Mouse (Mus musculus): ENCODE data around the gene Ick. TPM values are rescaled to one million over a fixed set of nuclear protein-coding genes. Genes with fewer than 3 reads are reported as not detected.
"Not testable (repeated sequence)": the region's sequence is repeated elsewhere in the genome, so short reads cannot be mapped to it uniquely, and the experiment has no call there.

The Ick gene
- polyA plus RNA-seq, 1 experiment from 2014 or later = 29.3 TPM

- not testable (repeated sequence) for H3K27me3 ChIP-seq (ENCODE audit: control insufficient read depth, insufficient read depth, low read length); H3K4me3 ChIP-seq (ENCODE audit: low read length); H3K27ac ChIP-seq (ENCODE audit: low read depth, low read length); H3K4me1 ChIP-seq (ENCODE audit: control insufficient read depth, insufficient read depth, low read length); H3K9ac ChIP-seq (ENCODE audit: low read depth, low read length); H3K4me2 ChIP-seq (replicated peaks; ENCODE audit: low read depth, low read length); H3K36me3 ChIP-seq (ENCODE audit: control insufficient read depth, insufficient read depth, low read length); H3K9me3 ChIP-seq (ENCODE audit: control insufficient read depth, low read length); ATAC-seq (ENCODE audit: low FRiP score, low TSS enrichment)
- 98% methylated on average over 4 of the region's 7 CpGs for WGBS
These were observed 73.5 kb downstream of the Ick start, which contains the start of gene Gsta4 for GRCm38 (mm10) chr9:78182474-78182873. TSS of gene Gsta4 (plus strand) at chr9:78182774.

GRCm38 (mm10) chr9:78185686-78186085 is 76.7 kb downstream of the Ick start:
- H3K4me2 ChIP-seq (replicated peaks; ENCODE audit: low read depth, low read length) = no peak overlapping the region
- no peak for ATAC-seq (ENCODE audit: low FRiP score, low TSS enrichment)
- H3K27ac ChIP-seq (ENCODE audit: low read depth, low read length) = no peak overlapping the region
- 82% methylated on average over 9 of the region's 9 CpGs for WGBS
- no peaks in the 10 kb centered on the region for H3K27me3 ChIP-seq (ENCODE audit: control insufficient read depth, insufficient read depth, low read length)
- H3K36me3 ChIP-seq (ENCODE audit: control insufficient read depth, insufficient read depth, low read length) = no peaks in the 10 kb centered on the region
- no peaks in the 10 kb centered on the region for H3K4me1 ChIP-seq (ENCODE audit: control insufficient read depth, insufficient read depth, low read length)
- no peaks in the 10 kb centered on the region for H3K9me3 ChIP-seq (ENCODE audit: control insufficient read depth, low read length)
- H3K9ac ChIP-seq (ENCODE audit: low read depth, low read length) = no peak overlapping the region
- no peak overlapping the region for H3K4me3 ChIP-seq (ENCODE audit: low read length)

- Histone ChIP-seq H3K27me3 (ENCODE audit: control insufficient read depth, insufficient read depth, low read length) (no peaks in the 10 kb centered on the region), H3K4me1 (ENCODE audit: control insufficient read depth, insufficient read depth, low read length) (0 out of 2 replicates have a peak, but pooled peaks cover 2% of the 10 kb centered on the region), H3K4me3 (ENCODE audit: low read length) (no peak overlapping the region), H3K36me3 (ENCODE audit: control insufficient read depth, insufficient read depth, low read length) (no peaks in the 10 kb centered on the region), H3K9me3 (ENCODE audit: control insufficient read depth, low read length) (no peaks in the 10 kb centered on the region), H3K9ac (ENCODE audit: low read depth, low read length) (no peak overlapping the region), H3K27ac (ENCODE audit: low read depth, low read length) (no peak overlapping the region), H3K4me2 (replicated peaks; ENCODE audit: low read depth, low read length) (no peak overlapping the region)
- ATAC-seq (ENCODE audit: low FRiP score, low TSS enrichment) = no peak
- WGBS = 77% methylated on average over 8 of the region's 8 CpGs
These were observed 79.9 kb downstream of the Ick start for GRCm38 (mm10) chr9:78188910-78189309.

- no peaks in the 10 kb centered on the region for H3K9me3 ChIP-seq (ENCODE audit: control insufficient read depth, low read length)
- no peaks in the 10 kb centered on the region for H3K36me3 ChIP-seq (ENCODE audit: control insufficient read depth, insufficient read depth, low read length)
- H3K27ac ChIP-seq (ENCODE audit: low read depth, low read length) = no peak overlapping the region
- no peak for ATAC-seq (ENCODE audit: low FRiP score, low TSS enrichment)
- 0 out of 2 replicates have a peak, but pooled peaks cover 2% of the 10 kb centered on the region for H3K4me1 ChIP-seq (ENCODE audit: control insufficient read depth, insufficient read depth, low read length)
- 3% methylated on average over 19 of the region's 19 CpGs for WGBS
- peak overlapping the region; percentile 44 for H3K4me3 ChIP-seq (ENCODE audit: low read length)
- peak overlapping the region; percentile 31; the same call in 1 of the 2 replicates for H3K9ac ChIP-seq (ENCODE audit: low read depth, low read length)
- peak overlapping the region; percentile 45 for H3K4me2 ChIP-seq (replicated peaks; ENCODE audit: low read depth, low read length)
- H3K27me3 ChIP-seq (ENCODE audit: control insufficient read depth, insufficient read depth, low read length) = no peaks in the 10 kb centered on the region
These were observed 82.0 kb downstream of the Ick start for GRCm38 (mm10) chr9:78190651-78191634.

- H3K9me3 ChIP-seq (ENCODE audit: control insufficient read depth, low read length) = no peaks in the 10 kb centered on the region
- peak; percentile 67 for ATAC-seq (ENCODE audit: low FRiP score, low TSS enrichment)
- peak overlapping the region; percentile 45 for H3K4me2 ChIP-seq (replicated peaks; ENCODE audit: low read depth, low read length)
- H3K27ac ChIP-seq (ENCODE audit: low read depth, low read length) = no peak overlapping the region
- peak overlapping the region; percentile 44 for H3K4me3 ChIP-seq (ENCODE audit: low read length)
- under 1% methylated on average over 18 of the region's 18 CpGs for WGBS
- H3K27me3 ChIP-seq (ENCODE audit: control insufficient read depth, insufficient read depth, low read length) = no peaks in the 10 kb centered on the region
- H3K9ac ChIP-seq (ENCODE audit: low read depth, low read length) = peak overlapping the region; percentile 31; the same call in 1 of the 2 replicates
- no peaks in the 10 kb centered on the region for H3K36me3 ChIP-seq (ENCODE audit: control insufficient read depth, insufficient read depth, low read length)
- 0 out of 2 replicates have a peak, but pooled peaks cover 2% of the 10 kb centered on the region for H3K4me1 ChIP-seq (ENCODE audit: control insufficient read depth, insufficient read depth, low read length)
These were observed 82.7 kb downstream of the Ick start for GRCm38 (mm10) chr9:78191736-78192135.

- no peaks in the 10 kb centered on the region for H3K9me3 ChIP-seq (ENCODE audit: control insufficient read depth, low read length)
- no peak overlapping the region for H3K9ac ChIP-seq (ENCODE audit: low read depth, low read length)
- peak; percentile 29; the same call in 1 of the 2 replicates for ATAC-seq (ENCODE audit: low FRiP score, low TSS enrichment)
- H3K27ac ChIP-seq (ENCODE audit: low read depth, low read length) = no peak overlapping the region
- H3K27me3 ChIP-seq (ENCODE audit: control insufficient read depth, insufficient read depth, low read length) = no peaks in the 10 kb centered on the region
- H3K4me3 ChIP-seq (ENCODE audit: low read length) = no peak overlapping the region
- 0 out of 2 replicates have a peak, but pooled peaks cover 2% of the 10 kb centered on the region for H3K4me1 ChIP-seq (ENCODE audit: control insufficient read depth, insufficient read depth, low read length)
- H3K36me3 ChIP-seq (ENCODE audit: control insufficient read depth, insufficient read depth, low read length) = no peaks in the 10 kb centered on the region
- WGBS = 54% methylated on average over 9 of the region's 9 CpGs
- no peak overlapping the region for H3K4me2 ChIP-seq (replicated peaks; ENCODE audit: low read depth, low read length)
These were observed 85.1 kb downstream of the Ick start for GRCm38 (mm10) chr9:78193902-78194597.

- H3K27ac ChIP-seq (ENCODE audit: low read depth, low read length) = no peak overlapping the region
- no peak for ATAC-seq (ENCODE audit: low FRiP score, low TSS enrichment)
- H3K9me3 ChIP-seq (ENCODE audit: control insufficient read depth, low read length) = no peaks in the 10 kb centered on the region
- 84% methylated on average over 11 of the region's 11 CpGs for WGBS
- H3K9ac ChIP-seq (ENCODE audit: low read depth, low read length) = no peak overlapping the region
- H3K36me3 ChIP-seq (ENCODE audit: control insufficient read depth, insufficient read depth, low read length) = no peaks in the 10 kb centered on the region
- no peak overlapping the region for H3K4me3 ChIP-seq (ENCODE audit: low read length)
- H3K27me3 ChIP-seq (ENCODE audit: control insufficient read depth, insufficient read depth, low read length) = no peaks in the 10 kb centered on the region
- H3K4me2 ChIP-seq (replicated peaks; ENCODE audit: low read depth, low read length) = no peak overlapping the region
- H3K4me1 ChIP-seq (ENCODE audit: control insufficient read depth, insufficient read depth, low read length) = 0 out of 2 replicates have a peak, but pooled peaks cover 2% of the 10 kb centered on the region
These were observed 86.0 kb downstream of the Ick start for GRCm38 (mm10) chr9:78195034-78195433.

- Histone ChIP-seq H3K9ac (ENCODE audit: low read depth, low read length) (no peak overlapping the region), H3K27ac (ENCODE audit: low read depth, low read length) (no peak overlapping the region), H3K4me1 (ENCODE audit: control insufficient read depth, insufficient read depth, low read length) (no peaks in the 10 kb centered on the region), H3K4me3 (ENCODE audit: low read length) (no peak overlapping the region), H3K4me2 (replicated peaks; ENCODE audit: low read depth, low read length) (no peak overlapping the region), H3K27me3 (ENCODE audit: control insufficient read depth, insufficient read depth, low read length) (no peaks in the 10 kb centered on the region), H3K36me3 (ENCODE audit: control insufficient read depth, insufficient read depth, low read length) (peaks cover 2% of the 10 kb centered on the region; the same call in 1 of the 2 replicates), H3K9me3 (ENCODE audit: control insufficient read depth, low read length) (no peaks in the 10 kb centered on the region)
- no peak for ATAC-seq (ENCODE audit: low FRiP score, low TSS enrichment)
- 94% methylated on average over 9 of the region's 9 CpGs for WGBS
These were observed 88.8 kb downstream of the Ick start for GRCm38 (mm10) chr9:78197801-78198200.

Data from kidney, embryonic 14.5 days (tissue).